Mouse (Mus musculus) liver, embryonic 16.5 days (tissue): ENCODE measurements around the gene Car14. TPM values are rescaled to one million over a fixed set of nuclear protein-coding genes. Genes with fewer than 3 reads are reported as not detected.
A peak's percentile ranks its signal among the peaks of the same experiment; 100 is the strongest.
"Not testable (repeated sequence)": the region's sequence is repeated elsewhere in the genome, so short reads cannot be mapped to it uniquely, and the experiment has no call there.

ENCODE experiments used
- ATAC-seq: fragments of 200-750 bp; cut with Nextera tagmentation; 2 replicates; pipeline ENCODE4 v1.8.0; 2017; ENCODE audit warnings: low read depth, mild to moderate bottlenecking, moderate number of reproducible peaks, moderate library complexity
- H3K27ac ChIP-seq: fragments of 300-500 bp; sonication (generic); 2 replicates; pipeline ENCODE4 v1.5.1; 2014; ENCODE audit warnings: mild to moderate bottlenecking, low read length
- H3K27me3 ChIP-seq: fragments of 300-500 bp; sonication (generic); 2 replicates; pipeline ENCODE4 v1.6.1; 2014; ENCODE audit warnings: low read depth, low read length, mixed read lengths; ENCODE audit not compliant: control insufficient read depth, insufficient read depth
- H3K36me3 ChIP-seq: fragments of 300-500 bp; sonication (generic); 2 replicates; pipeline ENCODE4 v1.6.1; 2014; ENCODE audit warnings: mild to moderate bottlenecking; ENCODE audit not compliant: control insufficient read depth, insufficient read depth
- H3K4me1 ChIP-seq: fragments of 300-500 bp; sonication (generic); 2 replicates; pipeline ENCODE4 v1.6.1; 2014; ENCODE audit warnings: low read depth, low read length, mixed read lengths; ENCODE audit not compliant: control insufficient read depth
- H3K4me2 ChIP-seq: fragments of 300-500 bp; sonication (generic); 2 replicates; pipeline ENCODE4 v1.6.1; 2014; ENCODE audit warnings: low read depth, low read length, mixed read lengths
- H3K4me3 ChIP-seq: fragments of 300-500 bp; sonication (generic); 2 replicates; pipeline ENCODE4 v1.5.1; 2014; ENCODE audit warnings: low read depth, mild to moderate bottlenecking, low read length
- H3K9ac ChIP-seq: fragments of 300-500 bp; sonication (generic); 2 replicates; pipeline ENCODE4 v1.6.1; 2014; ENCODE audit warnings: low read depth, low read length
- H3K9me3 ChIP-seq: fragments of 300-500 bp; sonication (generic); replicated peaks from 2 replicates; pipeline ENCODE4 v1.6.1; 2016; ENCODE audit warnings: low read length; ENCODE audit not compliant: control insufficient read depth
- WGBS: fragments of 180-500 bp; shearing (Covaris S2); extraction: QIAGEN DNeasy Blood & Tissue Kit; methylation state at CpG from one replicate; pipeline ENCODE4 v1.1.7; 2014; ENCODE audit not compliant: insufficient replicate concordance; 5-methylcytosine and 5-hydroxymethylcytosine counted together
- polyA plus RNA-seq: library from polyadenylated mRNA; unstranded; fragments of >200 nt; fragmentation: Nextera tagmentation; extraction: Ambion mirVana; gene quantifications from 2 replicates; pipeline ENCODE4 v1.2.1, GENCODE M21; 2015

Car14 gene
- polyA plus RNA-seq, 1 experiment from 2014 or later, result 15.4 TPM

- H3K27me3 ChIP-seq, result peaks cover 52% of the 10 kb centered on the region
- H3K9ac ChIP-seq, result no peak overlapping the region
- no peak overlapping the region for H3K4me3 ChIP-seq
- 64% methylated on average over 9 of the region's 9 CpGs for WGBS
- H3K4me1 ChIP-seq, result peaks cover 2% of the 10 kb centered on the region; the same call in 1 of the 2 replicates
- H3K4me2 ChIP-seq, result no peak overlapping the region
- no peaks in the 10 kb centered on the region for H3K9me3 ChIP-seq
- ATAC-seq, result no peak
- no peak overlapping the region for H3K27ac ChIP-seq
- no peaks in the 10 kb centered on the region for H3K36me3 ChIP-seq
Observed at GRCm38 (mm10) chr3:95901616-95902372, 2.7 kb downstream of the Car14 start.

- no peak overlapping the region for H3K27ac ChIP-seq
- no peaks in the 10 kb centered on the region for H3K9me3 ChIP-seq
- H3K4me3 ChIP-seq, result no peak overlapping the region
- peaks cover 34% of the 10 kb centered on the region for H3K27me3 ChIP-seq
- peaks cover 3% of the 10 kb centered on the region for H3K4me1 ChIP-seq
- ATAC-seq, result no peak
- H3K4me2 ChIP-seq, result no peak overlapping the region
- H3K36me3 ChIP-seq, result no peaks in the 10 kb centered on the region
- WGBS, result 56% methylated on average over 13 of the region's 13 CpGs
- no peak overlapping the region for H3K9ac ChIP-seq
Observed at GRCm38 (mm10) chr3:95899800-95900524, 4.5 kb downstream of the Car14 start.

- 87% methylated on average over 7 of the region's 7 CpGs for WGBS
- not testable (repeated sequence) for H3K36me3 ChIP-seq, H3K9me3 ChIP-seq, H3K4me3 ChIP-seq, H3K27ac ChIP-seq, H3K4me2 ChIP-seq, ATAC-seq, H3K27me3 ChIP-seq, H3K9ac ChIP-seq
- H3K4me1 ChIP-seq, result peaks cover 26% of the 10 kb centered on the region
Observed at GRCm38 (mm10) chr3:95895501-95895900, 9.0 kb downstream of the Car14 start.

GRCm38 (mm10) chr3:95894317-95895160, 10.0 kb downstream of the Car14 start:
- no peaks in the 10 kb centered on the region for H3K36me3 ChIP-seq
- peak overlapping the region; percentile 72 for H3K27ac ChIP-seq
- no peaks in the 10 kb centered on the region for H3K27me3 ChIP-seq
- H3K4me2 ChIP-seq, result peak overlapping the region; percentile 90
- H3K4me3 ChIP-seq, result peak overlapping the region; percentile 69
- H3K4me1 ChIP-seq, result peaks cover 26% of the 10 kb centered on the region
- WGBS, result 4% methylated on average over 16 of the region's 16 CpGs
- no peaks in the 10 kb centered on the region for H3K9me3 ChIP-seq
- H3K9ac ChIP-seq, result peak overlapping the region; percentile 71
- ATAC-seq, result no peak

GRCm38 (mm10) chr3:95893606-95894316, 10.7 kb downstream of the Car14 start, which contains the start of gene Aph1a:
Aph1a (plus strand) TSS chr3:95893969.
- H3K9me3 ChIP-seq, H3K27me3 ChIP-seq, H3K36me3 ChIP-seq: not testable (repeated sequence)
- Histone ChIP-seq H3K27ac (peak within 1 kb of the TSS; percentile 72), H3K4me1 (peaks cover 26% of the 10 kb centered on the region), H3K9ac (peak within 1 kb of the TSS; percentile 71), H3K4me2 (peak within 1 kb of the TSS; percentile 90), H3K4me3 (peak within 1 kb of the TSS; percentile 69)
- ATAC-seq, result peak; percentile 99
- WGBS, result 0% methylated on average over 19 of the region's 43 CpGs

- peak overlapping the region; percentile 69 for H3K4me3 ChIP-seq
- H3K4me1 ChIP-seq, result peaks cover 26% of the 10 kb centered on the region
- no peak for ATAC-seq
- no peaks in the 10 kb centered on the region for H3K36me3 ChIP-seq
- 0 out of 2 replicates have a peak overlapping the region, but pooled peaks have one; percentile 65 for H3K27ac ChIP-seq
- no peaks in the 10 kb centered on the region for H3K27me3 ChIP-seq
- no peaks in the 10 kb centered on the region for H3K9me3 ChIP-seq
- H3K9ac ChIP-seq, result peak overlapping the region; percentile 51
- peak overlapping the region; percentile 84 for H3K4me2 ChIP-seq
- WGBS, result 10% methylated on average over 7 of the region's 7 CpGs
Observed at GRCm38 (mm10) chr3:95893126-95893525, 11.4 kb downstream of the Car14 start.

- 30% methylated on average over 11 of the region's 11 CpGs for WGBS
- H3K4me1 ChIP-seq, result peaks cover 26% of the 10 kb centered on the region
- H3K4me2 ChIP-seq, result peak overlapping the region; percentile 22; the same call in 1 of the 2 replicates
- no peak for ATAC-seq
- H3K27me3 ChIP-seq, result no peaks in the 10 kb centered on the region
- H3K36me3 ChIP-seq, result no peaks in the 10 kb centered on the region
- no peaks in the 10 kb centered on the region for H3K9me3 ChIP-seq
- H3K4me3 ChIP-seq, result no peak overlapping the region; the same call in 1 of the 2 replicates
- peak overlapping the region; percentile 58 for H3K27ac ChIP-seq
- peak overlapping the region; percentile 28; the same call in 1 of the 2 replicates for H3K9ac ChIP-seq
Observed at GRCm38 (mm10) chr3:95892066-95893052, 12.1 kb downstream of the Car14 start.
